Mouse (Mus musculus) hindbrain, embryonic 12.5 days (tissue): ENCODE measurements around the gene Sema5b. TPM values are rescaled to one million over a fixed set of nuclear protein-coding genes. Genes with fewer than 3 reads are reported as not detected.

Experiments
- ATAC-seq: fragments of 200-750 bp; cut with Nextera tagmentation; 2 replicates; pipeline ENCODE4 v1.8.0; 2017; ENCODE audit warnings: moderate TSS enrichment; ENCODE audit not compliant: low FRiP score
- H3K27ac ChIP-seq: fragments of 300-500 bp; sonication (generic); 2 replicates; pipeline ENCODE4 v1.5.1; 2016; ENCODE audit warnings: mild to moderate bottlenecking
- H3K27me3 ChIP-seq: fragments of 300-500 bp; sonication (generic); 2 replicates; pipeline ENCODE4 v1.6.1; 2016; ENCODE audit warnings: mild to moderate bottlenecking
- H3K36me3 ChIP-seq: fragments of 300-500 bp; sonication (generic); 2 replicates; pipeline ENCODE4 v1.6.1; 2016; ENCODE audit warnings: mild to moderate bottlenecking
- H3K4me1 ChIP-seq: fragments of 300-500 bp; sonication (generic); 2 replicates; pipeline ENCODE4 v1.6.1; 2016
- H3K4me2 ChIP-seq: fragments of 300-500 bp; sonication (generic); replicated peaks from 2 replicates; pipeline ENCODE4 v1.6.1; 2016; ENCODE audit warnings: mild to moderate bottlenecking
- H3K4me3 ChIP-seq: fragments of 300-500 bp; sonication (generic); 2 replicates; pipeline ENCODE4 v1.5.1; 2016; ENCODE audit warnings: mild to moderate bottlenecking
- H3K9ac ChIP-seq: fragments of 300-500 bp; sonication (generic); 2 replicates; pipeline ENCODE4 v1.6.1; 2016; ENCODE audit warnings: mild to moderate bottlenecking, moderate library complexity
- H3K9me3 ChIP-seq: fragments of 300-500 bp; sonication (generic); replicated peaks from 2 replicates; pipeline ENCODE4 v1.6.1; 2016; ENCODE audit warnings: mild to moderate bottlenecking
- WGBS: fragments of 180-500 bp; shearing (Covaris S2); methylation state at CpG from one replicate; pipeline ENCODE4 v1.1.7; 2016; 5-methylcytosine and 5-hydroxymethylcytosine counted together
- polyA plus RNA-seq: library from polyadenylated mRNA; unstranded; fragments of >200 nt; fragmentation: Nextera tagmentation; extraction: Ambion mirVana; gene quantifications from 2 replicates; pipeline ENCODE4 v1.2.1, GENCODE M21; 2016

Gene Sema5b
- polyA plus RNA-seq, 1 experiment from 2014 or later: 42.9 TPM

GRCm38 (mm10) chr16:35524200-35524599, 16.7 kb upstream of the Sema5b start:
- Histone ChIP-seq H3K9me3 (no peaks in the 10 kb centered on the region), H3K9ac (no peak overlapping the region), H3K27ac (no peak overlapping the region), H3K4me1 (peaks cover 7% of the 10 kb centered on the region), H3K4me3 (no peak overlapping the region), H3K27me3 (no peaks in the 10 kb centered on the region), H3K4me2 (no peak overlapping the region), H3K36me3 (no peaks in the 10 kb centered on the region)
- ATAC-seq: no peak
- 67% methylated on average over 4 of the region's 4 CpGs for WGBS

DNA sequence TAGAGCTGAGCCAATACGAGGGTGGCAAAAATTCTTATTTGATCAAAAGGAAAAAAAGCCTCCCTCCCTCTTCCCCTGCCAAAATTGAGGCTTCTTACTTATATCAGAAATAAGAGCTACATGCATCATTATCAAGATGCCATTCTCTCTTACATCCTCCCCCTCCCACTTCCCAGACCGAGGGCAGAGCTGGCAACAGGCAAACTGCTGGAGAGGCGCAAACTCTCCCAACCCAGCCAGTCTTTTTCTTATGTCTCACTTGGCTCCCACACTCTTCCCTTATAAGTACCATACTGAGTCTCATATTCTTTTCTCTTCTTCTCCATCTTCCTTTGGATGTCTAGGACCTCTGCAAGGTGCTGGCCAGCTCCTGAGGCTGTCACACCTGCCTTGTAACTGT, 6.3 kb upstream of the Sema5b start:
- Histone ChIP-seq H3K27me3 (peaks cover 12% of the 10 kb centered on the region; the same call in 1 of the 2 replicates), H3K4me1 (no peaks in the 10 kb centered on the region; the same call in 1 of the 2 replicates), H3K4me2 (no peak overlapping the region), H3K4me3 (no peak overlapping the region), H3K9me3 (0 out of 2 replicates have a peak, but pooled peaks cover 3% of the 10 kb centered on the region), H3K27ac (no peak overlapping the region), H3K36me3 (no peaks in the 10 kb centered on the region), H3K9ac (no peak overlapping the region)
- ATAC-seq: no peak
- 84% methylated on average over 3 of the region's 3 CpGs for WGBS

DNA sequence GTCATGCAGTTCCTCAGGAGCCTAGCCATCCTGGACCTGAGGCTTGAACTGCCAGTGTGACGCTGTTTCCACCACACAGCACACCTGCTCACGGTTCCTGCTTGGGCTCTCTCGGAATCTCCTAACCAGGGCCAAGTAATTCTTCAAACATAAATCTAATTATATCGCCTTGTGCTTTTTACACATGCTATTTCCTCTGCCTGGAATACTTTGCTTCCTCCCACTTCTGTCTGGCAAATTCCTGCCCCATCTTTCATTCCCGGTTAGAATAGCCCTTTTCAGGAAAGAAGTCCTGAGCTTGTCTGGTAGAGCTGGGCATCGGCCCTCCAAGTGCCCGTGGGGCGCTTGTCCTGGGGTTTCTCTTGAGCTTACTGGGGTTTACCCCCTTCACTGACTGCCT, 3.3 kb upstream of the Sema5b start:
- Histone ChIP-seq H3K27ac (no peak overlapping the region), H3K27me3 (peaks cover 13% of the 10 kb centered on the region; the same call in 1 of the 2 replicates), H3K9me3 (no peaks in the 10 kb centered on the region), H3K4me3 (no peak overlapping the region), H3K36me3 (no peaks in the 10 kb centered on the region), H3K4me2 (no peak overlapping the region), H3K4me1 (peaks cover 10% of the 10 kb centered on the region), H3K9ac (no peak overlapping the region)
- no peak for ATAC-seq
- WGBS: 81% methylated on average over 8 of the region's 8 CpGs

GRCm38 (mm10) chr16:35539041-35539440, 1.9 kb upstream of the Sema5b start:
- ATAC-seq: no peak
- Histone ChIP-seq H3K9me3 (no peaks in the 10 kb centered on the region), H3K4me2 (no peak overlapping the region), H3K9ac (no peak overlapping the region), H3K27me3 (peaks cover 17% of the 10 kb centered on the region; the same call in 1 of the 2 replicates), H3K36me3 (no peaks in the 10 kb centered on the region), H3K4me3 (no peak overlapping the region), H3K4me1 (peaks cover 20% of the 10 kb centered on the region), H3K27ac (no peak overlapping the region)
- WGBS: 60% methylated on average over 10 of the region's 10 CpGs

GRCm38 (mm10) chr16:35540333-35541116, 420 bp upstream of the Sema5b start:
- Histone ChIP-seq H3K9ac (peak overlapping the region; percentile 87; the same call in 1 of the 2 replicates), H3K27ac (peak overlapping the region; percentile 81), H3K27me3 (peaks cover 17% of the 10 kb centered on the region; the same call in 1 of the 2 replicates), H3K4me1 (peaks cover 20% of the 10 kb centered on the region), H3K4me3 (peak overlapping the region; percentile 53), H3K9me3 (no peaks in the 10 kb centered on the region), H3K36me3 (no peaks in the 10 kb centered on the region), H3K4me2 (peak overlapping the region; percentile 80)
- WGBS: under 1% methylated on average over 23 of the region's 23 CpGs
- ATAC-seq: peak; percentile 26

GRCm38 (mm10) chr16:35541661-35542420, 896 bp downstream of the Sema5b start:
- H3K36me3 ChIP-seq: no peaks in the 10 kb centered on the region
- WGBS: 1% methylated on average over 50 of the region's 54 CpGs
- peaks cover 20% of the 10 kb centered on the region for H3K4me1 ChIP-seq
- H3K27me3 ChIP-seq: peaks cover 11% of the 10 kb centered on the region; the same call in 1 of the 2 replicates
- peak overlapping the region; percentile 80 for H3K4me2 ChIP-seq
- no peaks in the 10 kb centered on the region; the same call in 1 of the 2 replicates for H3K9me3 ChIP-seq
- ATAC-seq: peak; percentile 57
- H3K9ac ChIP-seq: peak overlapping the region; percentile 87
- peak overlapping the region; percentile 81 for H3K27ac ChIP-seq
- peak overlapping the region; percentile 53 for H3K4me3 ChIP-seq

DNA sequence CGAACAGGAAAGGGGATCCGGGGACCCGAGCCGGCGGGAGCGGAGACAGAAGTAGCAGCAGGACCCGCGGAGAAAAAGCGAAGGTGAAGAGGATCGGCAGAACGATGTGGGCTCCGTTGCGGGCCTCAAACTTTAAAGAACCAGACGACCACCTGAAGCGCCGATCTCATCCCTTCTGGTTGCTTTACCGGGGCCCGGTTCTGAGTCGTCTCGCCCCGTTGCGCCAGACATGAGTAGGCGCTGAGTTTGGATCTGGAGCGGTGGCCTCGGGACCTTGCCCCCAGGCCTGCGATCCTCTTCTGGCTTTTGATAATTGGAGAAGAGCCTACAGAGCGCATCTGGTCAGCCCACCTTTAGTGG, 1.5 kb downstream of the Sema5b start:
- H3K27me3 ChIP-seq: peaks cover 8% of the 10 kb centered on the region; the same call in 1 of the 2 replicates
- peak overlapping the region; percentile 87 for H3K9ac ChIP-seq
- H3K9me3 ChIP-seq: no peaks in the 10 kb centered on the region; the same call in 1 of the 2 replicates
- H3K27ac ChIP-seq: peak overlapping the region; percentile 81; the same call in 1 of the 2 replicates
- H3K36me3 ChIP-seq: no peaks in the 10 kb centered on the region
- no peak for ATAC-seq
- H3K4me3 ChIP-seq: peak overlapping the region; percentile 53
- under 1% methylated on average over 27 of the region's 27 CpGs for WGBS
- peak overlapping the region; percentile 80 for H3K4me2 ChIP-seq
- peaks cover 20% of the 10 kb centered on the region for H3K4me1 ChIP-seq

- Histone ChIP-seq H3K4me2 (no peak overlapping the region), H3K9ac (no peak overlapping the region), H3K9me3 (no peaks in the 10 kb centered on the region; the same call in 1 of the 2 replicates), H3K4me1 (peaks cover 16% of the 10 kb centered on the region), H3K27me3 (0 out of 2 replicates have a peak, but pooled peaks cover 3% of the 10 kb centered on the region), H3K36me3 (no peaks in the 10 kb centered on the region), H3K4me3 (no peak overlapping the region), H3K27ac (no peak overlapping the region)
- WGBS: 85% methylated on average over 4 of the region's 4 CpGs
- ATAC-seq: no peak
These were observed 4.8 kb downstream of the Sema5b start for GRCm38 (mm10) chr16:35545723-35546122.

- Histone ChIP-seq H3K27ac (no peak overlapping the region), H3K4me2 (no peak overlapping the region), H3K27me3 (0 out of 2 replicates have a peak, but pooled peaks cover 3% of the 10 kb centered on the region), H3K9me3 (no peaks in the 10 kb centered on the region; the same call in 1 of the 2 replicates), H3K4me1 (peaks cover 8% of the 10 kb centered on the region), H3K9ac (no peak overlapping the region), H3K36me3 (no peaks in the 10 kb centered on the region), H3K4me3 (no peak overlapping the region)
- ATAC-seq: no peak
These were observed 7.0 kb downstream of the Sema5b start for GRCm38 (mm10) chr16:35547966-35548365.

DNA sequence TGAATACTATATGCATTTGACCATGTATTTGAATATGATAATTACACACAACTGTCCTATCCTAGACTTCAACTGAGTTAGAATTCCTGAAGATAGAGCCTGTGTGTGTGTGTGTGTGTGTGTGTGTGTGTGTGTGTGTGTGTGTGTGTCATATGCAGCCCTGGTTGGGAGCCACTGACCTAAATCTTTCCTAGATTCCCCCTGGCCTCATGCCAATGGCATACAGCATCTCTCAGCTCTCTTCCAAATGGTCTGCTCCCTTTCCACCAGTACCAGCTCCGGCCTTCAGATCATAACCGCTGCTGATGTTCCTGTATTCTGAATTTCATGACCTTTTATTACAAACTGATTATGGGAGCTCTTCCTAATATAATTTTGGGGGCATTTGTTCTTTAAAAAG, 8.4 kb downstream of the Sema5b start:
- WGBS: 94% methylated on average over 2 of the region's 2 CpGs
- no peak overlapping the region for H3K27ac ChIP-seq
- no peak overlapping the region for H3K9ac ChIP-seq
- H3K27me3 ChIP-seq: no peaks in the 10 kb centered on the region
- ATAC-seq: no peak
- no peaks in the 10 kb centered on the region; the same call in 1 of the 2 replicates for H3K9me3 ChIP-seq
- H3K4me2 ChIP-seq: no peak overlapping the region
- no peak overlapping the region for H3K4me3 ChIP-seq
- H3K36me3 ChIP-seq: no peaks in the 10 kb centered on the region
- H3K4me1 ChIP-seq: peaks cover 7% of the 10 kb centered on the region

DNA sequence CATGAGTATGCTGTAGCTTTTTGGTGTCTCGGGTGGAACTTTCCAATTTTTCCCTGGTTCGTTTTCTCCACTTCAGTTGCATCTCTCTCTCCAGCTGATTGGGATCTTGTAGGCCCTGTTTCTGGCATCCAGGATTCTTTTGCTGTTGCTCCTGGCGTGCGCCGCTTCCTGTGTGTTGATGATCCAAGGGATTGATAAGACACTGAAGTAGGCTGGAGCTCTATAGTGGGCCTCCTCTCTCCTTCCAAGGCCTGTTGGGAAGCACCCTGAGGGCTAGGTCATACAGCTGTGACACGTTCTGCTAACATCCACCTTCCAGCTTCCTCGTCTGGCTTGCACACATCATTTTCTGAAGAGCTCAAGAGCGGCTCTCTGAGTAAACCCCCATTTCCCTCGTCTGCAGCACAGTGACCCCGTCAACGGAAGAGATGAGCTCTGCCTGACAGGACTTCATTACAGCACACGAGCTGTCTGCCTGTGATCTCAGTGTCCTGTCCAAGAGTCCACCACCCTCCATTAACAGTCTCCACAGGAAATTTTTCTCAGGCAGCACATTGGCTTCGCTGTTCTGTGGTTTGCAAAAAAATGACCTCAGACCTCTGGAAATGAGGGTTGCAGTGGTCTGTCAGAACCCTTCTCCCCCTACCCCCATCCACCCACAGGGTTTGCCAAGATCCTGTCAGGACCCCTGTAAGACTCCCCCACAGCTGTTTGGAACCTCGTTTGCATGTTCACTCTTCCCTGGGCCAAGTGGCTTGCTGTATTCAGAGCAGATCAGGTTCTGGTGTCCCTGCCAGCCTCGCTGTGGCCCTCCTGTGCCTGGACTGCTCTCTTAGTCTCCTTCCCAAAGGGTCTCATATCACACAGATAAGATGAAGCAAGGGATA, 14.9 kb downstream of the Sema5b start:
- ATAC-seq: no peak
- H3K27me3 ChIP-seq: no peaks in the 10 kb centered on the region
- peak overlapping the region; percentile 5; the same call in 1 of the 2 replicates for H3K9ac ChIP-seq
- no peak overlapping the region for H3K4me3 ChIP-seq
- H3K27ac ChIP-seq: no peak overlapping the region; the same call in 1 of the 2 replicates
- no peaks in the 10 kb centered on the region for H3K36me3 ChIP-seq
- H3K4me2 ChIP-seq: no peak overlapping the region
- peaks cover 35% of the 10 kb centered on the region for H3K4me1 ChIP-seq
- WGBS: 71% methylated on average over 15 of the region's 15 CpGs
- no peaks in the 10 kb centered on the region for H3K9me3 ChIP-seq
